11 mouse cellular contexts compared by ENCODE assay signal in the genomic region with DNA sequence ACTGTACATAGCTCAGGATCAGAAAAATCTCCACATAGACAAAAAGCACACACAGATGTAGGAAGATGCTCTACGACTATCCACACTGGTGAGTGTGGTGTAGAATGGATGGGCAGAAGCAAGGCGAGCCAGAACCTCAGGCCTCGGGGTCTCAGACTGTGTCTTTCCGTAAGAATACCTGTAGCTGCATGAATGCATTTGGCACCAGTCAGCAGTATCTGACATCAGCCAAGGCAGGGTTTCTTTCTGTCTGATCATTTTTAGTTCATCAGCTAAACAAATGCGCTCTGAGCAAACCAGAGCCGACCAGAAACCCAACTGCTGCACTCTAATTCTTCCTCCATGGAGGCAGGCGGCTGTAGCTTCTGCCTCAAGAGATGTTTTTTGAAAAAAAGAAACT. TPM values are rescaled to one million over a fixed set of nuclear protein-coding genes. Genes with fewer than 3 reads are reported as not detected.
DNase-seq lines count a peak whose midpoint lies in the region; ATAC-seq and TF ChIP-seq lines count a peak whose summit lies in the region.
"Had no signal": no experiment of that assay in that cellular context is flagged by ENCODE, and none has a peak within 500 bp of the region (broad histone marks: within the 10 kb centered on the region; RNA-seq: fewer than 3 reads in every experiment).

No protein-coding gene starts in this region.

- no peak for TF ChIP-seq CTCF in liver, embryonic 14.5 days (IDR thresholded peaks at IDR 0.05; ENCODE audit: low read depth)

- peak; percentile 76 for DNase-seq in heart, adult 11 months
- DNase-seq in heart, adult 9 months (ENCODE audit: low spot score in 2 of 2) = no peak
- peak; percentile 10 for DNase-seq in testis, postnatal 10 days (ENCODE audit: low spot score)
- no peak for DNase-seq in testis, postnatal 14 days (ENCODE audit: low spot score)
- DNase-seq in liver, embryonic 14.5 days (ENCODE audit: low read depth in 3 of 3, low spot score in 3 of 3) = no peak
- DNase-seq in lung, postnatal 14 days = no peak
- no peak for DNase-seq in natural killer cell, adult 2 months (ENCODE audit: low spot score in 2 of 2)
- no peak for DNase-seq in cerebellum, adult 18-20 months
- DNase-seq: adrenal gland, postnatal 14 days; cerebellum, postnatal 10 days had no signal

- H3K4me3 ChIP-seq in liver, embryonic 14.5 days (ENCODE audit: insufficient read depth in 1 of 2, low read depth in 2 of 2, low read length in 2 of 2) = peak overlapping the region in 1 of 2 experiments; percentile 18; a peak in 1 of 4 replicates
- H3K4me3 ChIP-seq: limb, embryonic 15.5 days had no signal

- peaks cover 26 to 35% of the 10 kb centered on the region in 2 experiments for H3K4me1 ChIP-seq in liver, embryonic 14.5 days (replicated peaks; ENCODE audit: control insufficient read depth in 2 of 2, insufficient read depth in 2 of 2, low read length in 1 of 2)
- H3K4me1 ChIP-seq: limb, embryonic 15.5 days had no signal

- TF ChIP-seq EP300 in liver, embryonic 14.5 days (IDR thresholded peaks at IDR 0.05; ENCODE audit: low read depth) = no peak

- peak overlapping the region; percentile 88 for H3K27ac ChIP-seq in liver, embryonic 14.5 days
- H3K27ac ChIP-seq: limb, embryonic 15.5 days had no signal

- H3K36me3 ChIP-seq in liver, embryonic 14.5 days (replicated peaks; ENCODE audit: control insufficient read depth, insufficient read depth, low read depth) = peaks cover 52% of the 10 kb centered on the region

- peak overlapping the region; percentile 47 for H3K9ac ChIP-seq in liver, embryonic 14.5 days (replicated peaks)
- H3K9ac ChIP-seq: limb, embryonic 15.5 days had no signal

- ATAC-seq in liver, embryonic 14.5 days (ENCODE audit: insufficient read depth) = no peak

- H3K27me3 ChIP-seq in liver, embryonic 14.5 days (ENCODE audit: control insufficient read depth, insufficient read depth, low read length) = no peaks in the 10 kb centered on the region
- H3K27me3 ChIP-seq: limb, embryonic 15.5 days had no signal

- WGBS in liver, embryonic 14.5 days (ENCODE audit: insufficient replicate concordance) = 72% methylated on average over 7 of the region's 7 CpGs

- peaks cover 4% of the 10 kb centered on the region for H3K9me3 ChIP-seq in liver, embryonic 14.5 days (ENCODE audit: control insufficient read depth, low read length)
- H3K9me3 ChIP-seq: limb, embryonic 15.5 days had no signal

- H3K4me2 ChIP-seq in liver, embryonic 14.5 days (ENCODE audit: low read depth) = peak overlapping the region; percentile 67
- H3K4me2 ChIP-seq: limb, embryonic 15.5 days had no signal

RNA-seq across cellular contexts. Expression of a gene that starts 18.1 kb away (rescaled TPM):
- 6.6 and 13.6 TPM in 2 replicates for polyA plus RNA-seq in liver, embryonic 14.5 days (2012; rRNA removed)
- 17.1 and 18.0 TPM in 2 replicates for polyA plus RNA-seq in liver, embryonic 14.5 days (2014; fragmentation: Nextera tagmentation; extraction: Ambion mirVana)

RNA-seq across cellular contexts. Expression of a gene that starts 57.6 kb away (rescaled TPM):
- polyA plus RNA-seq in liver, embryonic 14.5 days (2012; rRNA removed) = 40.3 and 47.4 TPM in 2 replicates
- polyA plus RNA-seq in liver, embryonic 14.5 days (2014; fragmentation: Nextera tagmentation; extraction: Ambion mirVana) = 26.2 and 31.4 TPM in 2 replicates

Comparison
In these comparisons a context has a peak if more than half of its experiments do, and no peak if none do; other contexts are left out.
1. DNase-seq: peak in heart, adult 11 months (single experiment) and testis, postnatal 10 days (single experiment); none in heart, adult 9 months (0 of 2), testis, postnatal 14 days (single experiment), liver, embryonic 14.5 days (0 of 3), lung, postnatal 14 days (single experiment), natural killer cell, adult 2 months (0 of 2) and cerebellum, adult 18-20 months (0 of 2).